ENCODE assay signal across 8 mouse cellular contexts in the genomic region with DNA sequence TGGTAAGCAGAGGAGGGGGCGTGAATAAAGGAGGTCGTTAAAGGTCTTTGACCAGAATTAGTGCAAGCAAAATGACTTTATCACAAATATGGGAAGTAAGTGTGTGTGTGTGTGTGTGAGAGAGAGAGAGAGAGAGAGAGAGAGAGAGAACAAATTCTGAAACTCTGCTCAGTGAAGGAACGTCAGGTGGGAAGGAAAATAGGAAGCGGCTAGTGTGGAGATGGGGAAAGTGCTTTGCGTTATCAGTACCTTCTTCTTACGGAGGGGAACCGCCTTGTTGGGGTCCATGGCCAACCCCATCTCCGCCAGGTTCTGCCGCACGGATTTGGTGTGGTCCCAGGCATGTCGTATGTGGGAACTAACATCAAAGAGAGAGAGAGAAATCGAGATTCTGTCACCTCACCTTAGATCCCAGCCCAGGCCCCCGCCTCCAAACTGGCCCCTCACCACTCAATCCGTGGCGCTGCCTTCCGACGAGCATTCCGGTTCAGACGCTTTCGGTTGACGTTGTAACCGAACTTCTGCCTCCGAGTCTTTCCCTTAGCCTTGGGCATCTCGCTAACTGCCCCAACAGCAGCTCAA. TPM values are rescaled to one million over a fixed set of nuclear protein-coding genes. Genes with fewer than 3 reads are reported as not detected.
A peak's percentile ranks its signal among the peaks of the same experiment; 100 is the strongest.
DNase-seq lines count a peak whose midpoint lies in the region; ATAC-seq and TF ChIP-seq lines count a peak whose summit lies in the region.

No protein-coding gene starts in this region.

- H3K27ac ChIP-seq in kidney, postnatal 0 days = peak overlapping the region; percentile 85
- H3K27ac ChIP-seq in embryonic facial prominence, embryonic 10.5 days (replicated peaks) = peak overlapping the region; percentile 88
- peak overlapping the region; percentile 51; the same call in 1 of the 2 replicates for H3K27ac ChIP-seq in intestine, embryonic 15.5 days
- H3K27ac ChIP-seq in midbrain, postnatal 0 days (ENCODE audit: low read depth, low read length) = no peak overlapping the region

- no peaks in the 10 kb centered on the region for H3K9me3 ChIP-seq in kidney, postnatal 0 days (replicated peaks; ENCODE audit: low read length)
- H3K9me3 ChIP-seq in embryonic facial prominence, embryonic 10.5 days = no peaks in the 10 kb centered on the region
- H3K9me3 ChIP-seq in intestine, embryonic 15.5 days = no peaks in the 10 kb centered on the region
- H3K9me3 ChIP-seq in midbrain, postnatal 0 days (ENCODE audit: low read length) = no peaks in the 10 kb centered on the region

- H3K4me1 ChIP-seq in kidney, postnatal 0 days (replicated peaks; ENCODE audit: insufficient read depth, low read length) = no peaks in the 10 kb centered on the region
- peaks cover 25% of the 10 kb centered on the region for H3K4me1 ChIP-seq in embryonic facial prominence, embryonic 10.5 days
- peaks cover 8% of the 10 kb centered on the region for H3K4me1 ChIP-seq in intestine, embryonic 15.5 days (replicated peaks)
- H3K4me1 ChIP-seq in midbrain, postnatal 0 days (ENCODE audit: insufficient read depth, low read length) = peaks cover 8% of the 10 kb centered on the region

- H3K27me3 ChIP-seq in kidney, postnatal 0 days (ENCODE audit: insufficient read depth, low read length) = no peaks in the 10 kb centered on the region
- no peaks in the 10 kb centered on the region for H3K27me3 ChIP-seq in embryonic facial prominence, embryonic 10.5 days (replicated peaks; ENCODE audit: low read depth, poor library complexity, severe bottlenecking)
- H3K27me3 ChIP-seq in intestine, embryonic 15.5 days (replicated peaks) = no peaks in the 10 kb centered on the region
- H3K27me3 ChIP-seq in midbrain, postnatal 0 days (ENCODE audit: insufficient read depth, low read length) = no peaks in the 10 kb centered on the region

- H3K4me3 ChIP-seq in kidney, postnatal 0 days (replicated peaks; ENCODE audit: low read depth, low read length) = peak overlapping the region; percentile 61
- peak overlapping the region; percentile 94 for H3K4me3 ChIP-seq in embryonic facial prominence, embryonic 10.5 days
- H3K4me3 ChIP-seq in intestine, embryonic 15.5 days (replicated peaks) = peak overlapping the region; percentile 91
- H3K4me3 ChIP-seq in midbrain, postnatal 0 days (ENCODE audit: low read depth, low read length) = peak overlapping the region; percentile 79

- WGBS in kidney, postnatal 0 days = 1% methylated on average over 24 of the region's 24 CpGs
- WGBS in embryonic facial prominence, embryonic 10.5 days = 2% methylated on average over 24 of the region's 24 CpGs
- 1% methylated on average over 24 of the region's 24 CpGs for WGBS in intestine, embryonic 15.5 days
- WGBS in midbrain, postnatal 0 days = 4% methylated on average over 24 of the region's 24 CpGs

- H3K9ac ChIP-seq in kidney, postnatal 0 days (ENCODE audit: low read depth, low read length) = peak overlapping the region; percentile 71
- H3K9ac ChIP-seq in intestine, embryonic 15.5 days = peak overlapping the region; percentile 71
- H3K9ac ChIP-seq in midbrain, postnatal 0 days (replicated peaks; ENCODE audit: low read length, poor library complexity, severe bottlenecking) = peak overlapping the region; percentile 54

- peak overlapping the region; percentile 74 for H3K4me2 ChIP-seq in kidney, postnatal 0 days (ENCODE audit: low read length)
- peak overlapping the region; percentile 62 for H3K4me2 ChIP-seq in intestine, embryonic 15.5 days (replicated peaks)
- peak overlapping the region; percentile 78 for H3K4me2 ChIP-seq in midbrain, postnatal 0 days (ENCODE audit: low read depth, low read length, poor library complexity, severe bottlenecking)

- H3K36me3 ChIP-seq in kidney, postnatal 0 days (ENCODE audit: insufficient read depth, low read length) = peaks cover 13% of the 10 kb centered on the region; the same call in 1 of the 2 replicates
- peaks cover 57% of the 10 kb centered on the region for H3K36me3 ChIP-seq in embryonic facial prominence, embryonic 10.5 days (replicated peaks)
- H3K36me3 ChIP-seq in intestine, embryonic 15.5 days = 0 out of 2 replicates have a peak, but pooled peaks cover 11% of the 10 kb centered on the region
- peaks cover 13% of the 10 kb centered on the region for H3K36me3 ChIP-seq in midbrain, postnatal 0 days (ENCODE audit: insufficient read depth, low read length)

- no peak for TF ChIP-seq CTCF in kidney, postnatal 0 days (IDR thresholded peaks at IDR 0.05; ENCODE audit: low read depth)
- TF ChIP-seq CTCF in midbrain, postnatal 0 days (IDR thresholded peaks at IDR 0.05) = no peak

- 0 out of 2 replicates have a peak, but pooled peaks have one; percentile 5 for ATAC-seq in kidney, postnatal 0 days (replicated peaks; ENCODE audit: low FRiP score, low read depth)
- peak; percentile 48 for ATAC-seq in intestine, embryonic 15.5 days
- peak; percentile 18; the same call in 1 of the 2 replicates for ATAC-seq in midbrain, postnatal 0 days (ENCODE audit: low FRiP score)

- no peak for DNase-seq in kidney, postnatal 0 days (ENCODE audit: low spot score)
- DNase-seq in kidney, postnatal 4 days = no peak
- DNase-seq in embryonic facial prominence, embryonic 10.5 days (ENCODE audit: low spot score) = no peak
- no peak for DNase-seq in midbrain, postnatal 0 days (ENCODE audit: low spot score)
- no peak for DNase-seq in embryo, embryonic 9.5 days (ENCODE audit: extremely low spot score)
- DNase-seq in left cerebral cortex, adult 11 months (ENCODE audit: low spot score) = no peak
- DNase-seq in ovary, postnatal 36 days (ENCODE audit: low spot score) = no peak

RNA-seq across cellular contexts. Expression of a gene that starts 0.4 kb away (rescaled TPM):
- polyA plus RNA-seq in kidney, postnatal 0 days (2015; fragmentation: Nextera tagmentation; extraction: Ambion mirVana) = 60.2 and 61.6 TPM in 2 replicates
- polyA plus RNA-seq in embryonic facial prominence, embryonic 10.5 days (2016; fragmentation: Nextera tagmentation; extraction: Ambion mirVana) = 112 and 117 TPM in 2 replicates
- polyA plus RNA-seq in intestine, embryonic 15.5 days (2015; fragmentation: Nextera tagmentation; extraction: Ambion mirVana) = 86.1 and 93.9 TPM in 2 replicates
- total RNA-seq in midbrain, postnatal 0 days (2014; rRNA removed) = 26.7 TPM in 2 replicates
- polyA plus RNA-seq in midbrain, postnatal 0 days (2015; fragmentation: Nextera tagmentation; extraction: Ambion mirVana) = 53.8 and 54.1 TPM in 2 replicates

RNA-seq across cellular contexts. Expression of a gene that starts 0.5 kb away (rescaled TPM):
- polyA plus RNA-seq in kidney, postnatal 0 days (2015; fragmentation: Nextera tagmentation; extraction: Ambion mirVana) = 313 and 317 TPM in 2 replicates
- 144 and 154 TPM in 2 replicates for polyA plus RNA-seq in embryonic facial prominence, embryonic 10.5 days (2016; fragmentation: Nextera tagmentation; extraction: Ambion mirVana)
- polyA plus RNA-seq in intestine, embryonic 15.5 days (2015; fragmentation: Nextera tagmentation; extraction: Ambion mirVana) = 233 and 239 TPM in 2 replicates
- 110 and 203 TPM in 2 replicates for total RNA-seq in midbrain, postnatal 0 days (2014; rRNA removed)
- 327 and 330 TPM in 2 replicates for polyA plus RNA-seq in midbrain, postnatal 0 days (2015; fragmentation: Nextera tagmentation; extraction: Ambion mirVana)

RNA-seq across cellular contexts. Expression of a gene that starts 14.7 kb away (rescaled TPM):
- polyA plus RNA-seq in kidney, postnatal 0 days (2015; fragmentation: Nextera tagmentation; extraction: Ambion mirVana) = 21.7 and 23.1 TPM in 2 replicates
- polyA plus RNA-seq in embryonic facial prominence, embryonic 10.5 days (2016; fragmentation: Nextera tagmentation; extraction: Ambion mirVana) = 28.8 and 29.6 TPM in 2 replicates
- polyA plus RNA-seq in intestine, embryonic 15.5 days (2015; fragmentation: Nextera tagmentation; extraction: Ambion mirVana) = 21.7 and 25.2 TPM in 2 replicates
- total RNA-seq in midbrain, postnatal 0 days (2014; rRNA removed) = 161 and 171 TPM in 2 replicates
- 79.2 and 80.2 TPM in 2 replicates for polyA plus RNA-seq in midbrain, postnatal 0 days (2015; fragmentation: Nextera tagmentation; extraction: Ambion mirVana)

RNA-seq across cellular contexts. Expression of a gene that starts 21.6 kb away (rescaled TPM):
- 67.6 and 68.7 TPM in 2 replicates for polyA plus RNA-seq in kidney, postnatal 0 days (2015; fragmentation: Nextera tagmentation; extraction: Ambion mirVana)
- polyA plus RNA-seq in embryonic facial prominence, embryonic 10.5 days (2016; fragmentation: Nextera tagmentation; extraction: Ambion mirVana) = 14.2 and 16.9 TPM in 2 replicates
- polyA plus RNA-seq in intestine, embryonic 15.5 days (2015; fragmentation: Nextera tagmentation; extraction: Ambion mirVana) = 76.9 and 78.6 TPM in 2 replicates
- total RNA-seq in midbrain, postnatal 0 days (2014; rRNA removed) = 243 and 256 TPM in 2 replicates
- 326 and 328 TPM in 2 replicates for polyA plus RNA-seq in midbrain, postnatal 0 days (2015; fragmentation: Nextera tagmentation; extraction: Ambion mirVana)

RNA-seq across cellular contexts. Expression of a gene that starts 24.3 kb away (rescaled TPM):
- polyA plus RNA-seq in kidney, postnatal 0 days (2015; fragmentation: Nextera tagmentation; extraction: Ambion mirVana) = 190 and 201 TPM in 2 replicates
- 200 and 207 TPM in 2 replicates for polyA plus RNA-seq in embryonic facial prominence, embryonic 10.5 days (2016; fragmentation: Nextera tagmentation; extraction: Ambion mirVana)
- polyA plus RNA-seq in intestine, embryonic 15.5 days (2015; fragmentation: Nextera tagmentation; extraction: Ambion mirVana) = 107 and 110 TPM in 2 replicates
- total RNA-seq in midbrain, postnatal 0 days (2014; rRNA removed) = 205 and 230 TPM in 2 replicates
- polyA plus RNA-seq in midbrain, postnatal 0 days (2015; fragmentation: Nextera tagmentation; extraction: Ambion mirVana) = 240 and 248 TPM in 2 replicates
